Mouse (Mus musculus) heart, embryonic 16.5 days (tissue): ENCODE data around the gene Sirt6. TPM values are rescaled to one million over a fixed set of nuclear protein-coding genes. Genes with fewer than 3 reads are reported as not detected.

ENCODE experiments used
- ATAC-seq: fragments of 200-750 bp; cut with Nextera tagmentation; replicated peaks from 2 replicates; pipeline ENCODE4 v1.8.0; 2017; ENCODE audit warnings: moderate number of reproducible peaks; ENCODE audit not compliant: insufficient read depth, low FRiP score; ENCODE audit errors: extremely low read depth
- H3K27ac ChIP-seq: fragments of 300-500 bp; sonication (generic); 2 replicates; pipeline ENCODE4 v1.5.1; 2014; ENCODE audit warnings: mild to moderate bottlenecking, low read length, control low read depth, moderate library complexity
- H3K27me3 ChIP-seq: fragments of 300-500 bp; sonication (generic); 2 replicates; pipeline ENCODE4 v1.6.1; 2014; ENCODE audit warnings: low read length, mixed read lengths; ENCODE audit not compliant: control insufficient read depth, insufficient read depth
- H3K36me3 ChIP-seq: fragments of 300-500 bp; sonication (generic); 2 replicates; pipeline ENCODE4 v1.6.1; 2014; ENCODE audit not compliant: control insufficient read depth, insufficient read depth
- H3K4me1 ChIP-seq: fragments of 300-500 bp; sonication (generic); 2 replicates; pipeline ENCODE4 v1.6.1; 2014; ENCODE audit warnings: low read length, mixed read lengths; ENCODE audit not compliant: control insufficient read depth, insufficient read depth
- H3K4me2 ChIP-seq: fragments of 300-500 bp; sonication (generic); 2 replicates; pipeline ENCODE4 v1.6.1; 2014; ENCODE audit warnings: low read depth, mild to moderate bottlenecking, control low read depth, low read length
- H3K4me3 ChIP-seq: fragments of 300-500 bp; sonication (generic); 2 replicates; pipeline ENCODE4 v1.5.1; 2014; ENCODE audit warnings: mild to moderate bottlenecking, control low read depth, low read length
- H3K9ac ChIP-seq: fragments of 300-500 bp; sonication (generic); 2 replicates; pipeline ENCODE4 v1.6.1; 2014; ENCODE audit warnings: low read length, control low read depth
- H3K9me3 ChIP-seq: fragments of 300-500 bp; sonication (generic); replicated peaks from 2 replicates; pipeline ENCODE4 v1.6.1; 2016; ENCODE audit warnings: low read length; ENCODE audit not compliant: control insufficient read depth
- WGBS: fragments of 180-500 bp; shearing (Covaris S2); extraction: QIAGEN DNeasy Blood & Tissue Kit; methylation state at CpG from one replicate; pipeline ENCODE4 v1.1.7; 2014; 5-methylcytosine and 5-hydroxymethylcytosine counted together
- polyA plus RNA-seq: library from polyadenylated mRNA; unstranded; fragments of >200 nt; fragmentation: Nextera tagmentation; extraction: Ambion mirVana; gene quantifications from 2 replicates; pipeline ENCODE4 v1.2.1, GENCODE M21; 2015

Gene Sirt6
- polyA plus RNA-seq, 1 experiment from 2014 or later: 22.9 TPM

DNA sequence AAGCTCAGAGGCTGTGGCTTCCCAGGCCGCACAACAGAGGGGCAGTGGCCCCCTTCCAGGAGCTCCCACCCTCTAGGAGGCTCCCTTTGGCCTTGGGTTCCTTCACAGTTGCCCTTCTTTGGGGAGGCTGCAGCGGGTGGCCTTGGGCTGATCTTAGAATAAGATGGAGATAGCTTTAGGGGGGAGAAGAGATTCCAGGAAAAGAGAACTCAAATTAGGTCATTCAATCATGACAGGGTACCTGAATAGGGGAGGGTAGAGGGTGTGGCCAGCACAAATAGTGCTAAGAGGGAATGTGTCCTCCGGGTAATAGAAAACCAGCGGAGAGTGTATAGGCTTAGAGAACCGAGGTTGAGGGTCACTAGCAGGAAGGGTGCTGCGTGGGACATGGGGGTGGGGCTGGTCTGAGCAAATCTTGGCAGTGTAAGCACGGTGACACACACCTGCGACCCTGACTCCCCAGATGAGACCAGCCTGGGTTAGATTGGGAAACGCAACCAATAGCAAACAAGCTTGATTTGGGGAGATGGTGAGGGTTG, 55.4 kb downstream of the Sirt6 start:
- peak overlapping the region; percentile 70 for H3K9ac ChIP-seq
- WGBS: 17% methylated on average over 9 of the region's 9 CpGs
- no peak for ATAC-seq
- no peaks in the 10 kb centered on the region for H3K27me3 ChIP-seq
- peak overlapping the region; percentile 63 for H3K27ac ChIP-seq
- peak overlapping the region; percentile 44 for H3K4me3 ChIP-seq
- peaks cover 43% of the 10 kb centered on the region for H3K4me1 ChIP-seq
- H3K4me2 ChIP-seq: peak overlapping the region; percentile 96
- no peaks in the 10 kb centered on the region for H3K36me3 ChIP-seq
- H3K9me3 ChIP-seq: no peaks in the 10 kb centered on the region

Other genes with a start within 250 kb of the Sirt6 start
- 74.6 and 82.8 TPM in 2 replicates for gene Fzr1, start 249.3 kb downstream of the Sirt6 start, polyA plus RNA-seq
- 83.4 and 86.2 TPM in 2 replicates for gene Dohh, start 243.4 kb downstream of the Sirt6 start, polyA plus RNA-seq
- gene Gm48551, start 243.3 kb downstream of the Sirt6 start, polyA plus RNA-seq: 2.1 and 2.6 TPM in 2 replicates
- gene Gm48552, start 238.8 kb downstream of the Sirt6 start, polyA plus RNA-seq: 0.55 and 0.83 TPM in 2 replicates
- gene Smim24, start 234.7 kb downstream of the Sirt6 start, polyA plus RNA-seq: 5.0 and 9.2 TPM in 2 replicates
- 54.7 and 61.1 TPM in 2 replicates for gene Nfic, start 172.2 kb downstream of the Sirt6 start, polyA plus RNA-seq
- 0.24 TPM in 2 replicates for gene Celf5, start 145.1 kb downstream of the Sirt6 start, polyA plus RNA-seq
- gene Ncln, start 131.4 kb downstream of the Sirt6 start, polyA plus RNA-seq: 55.7 and 59.8 TPM in 2 replicates
- 1.5 and 2.1 TPM in 2 replicates for gene S1pr4, start 127.7 kb downstream of the Sirt6 start, polyA plus RNA-seq
- 1.1 and 1.3 TPM in 2 replicates for gene Gna15, start 103.6 kb downstream of the Sirt6 start, polyA plus RNA-seq
- gene Gna11, start 82.6 kb downstream of the Sirt6 start, polyA plus RNA-seq: 57.4 and 59.7 TPM in 2 replicates
- 529 and 769 TPM in 2 replicates for gene Aes, start 68.3 kb downstream of the Sirt6 start, polyA plus RNA-seq
- gene Tle2, start 53.2 kb downstream of the Sirt6 start, polyA plus RNA-seq: 19.5 and 24.5 TPM in 2 replicates
- 29.6 and 31.0 TPM in 2 replicates for gene Tle6, start 26.7 kb downstream of the Sirt6 start, polyA plus RNA-seq
- gene BC025920, start 21.5 kb downstream of the Sirt6 start, polyA plus RNA-seq: 1.2 TPM in 2 replicates
- gene Ankrd24, start 743 bp upstream of the Sirt6 start, polyA plus RNA-seq: 14.6 and 14.8 TPM in 2 replicates
- 3.2 and 4.0 TPM in 2 replicates for gene Gm10778, start 21.3 kb upstream of the Sirt6 start, polyA plus RNA-seq
- gene Zfp433, start 77.0 kb upstream of the Sirt6 start, polyA plus RNA-seq: 10.2 and 11.6 TPM in 2 replicates
- gene Gm3055, start 143.4 kb upstream of the Sirt6 start, polyA plus RNA-seq: 5.1 and 5.6 TPM in 2 replicates
- 1.7 and 2.5 TPM in 2 replicates for gene Gm4767, start 184.4 kb upstream of the Sirt6 start, polyA plus RNA-seq
- 5.8 and 6.7 TPM in 2 replicates for gene Gm32687, start 236.1 kb upstream of the Sirt6 start, polyA plus RNA-seq